Mouse (Mus musculus) C2C12 (cell line): ENCODE data around the gene Mbd4.

Experiments used
- CEBPB ChIP-seq: IDR thresholded peaks from one replicate; pipeline ENCODE4 v1.6.1; 2011; ENCODE audit warnings: low read depth, mild to moderate bottlenecking, control low read depth, moderate library complexity
- CTCF ChIP-seq: IDR thresholded peaks from one replicate; pipeline ENCODE4 v1.5.1; 2011; ENCODE audit not compliant: control insufficient read depth, insufficient read depth, insufficient read length
- FOSL1 ChIP-seq: IDR thresholded peaks from one replicate; pipeline ENCODE4 v1.8.0; 2011; ENCODE audit warnings: mild to moderate bottlenecking, low read length; ENCODE audit not compliant: poor library complexity, insufficient read depth, severe bottlenecking
- MAX ChIP-seq: IDR thresholded peaks from one replicate; pipeline ENCODE4 v1.6.1; 2011; ENCODE audit warnings: mild to moderate bottlenecking, control low read depth
- MYOD1 ChIP-seq: IDR thresholded peaks from one replicate; pipeline ENCODE4 v1.6.1; 2011; ENCODE audit warnings: low read depth; ENCODE audit not compliant: control insufficient read depth, insufficient read length
- USF1 ChIP-seq: IDR thresholded peaks from one replicate; pipeline ENCODE4 v1.6.1; 2011; ENCODE audit warnings: low read depth, mild to moderate bottlenecking, control low read depth, moderate library complexity

DNA sequence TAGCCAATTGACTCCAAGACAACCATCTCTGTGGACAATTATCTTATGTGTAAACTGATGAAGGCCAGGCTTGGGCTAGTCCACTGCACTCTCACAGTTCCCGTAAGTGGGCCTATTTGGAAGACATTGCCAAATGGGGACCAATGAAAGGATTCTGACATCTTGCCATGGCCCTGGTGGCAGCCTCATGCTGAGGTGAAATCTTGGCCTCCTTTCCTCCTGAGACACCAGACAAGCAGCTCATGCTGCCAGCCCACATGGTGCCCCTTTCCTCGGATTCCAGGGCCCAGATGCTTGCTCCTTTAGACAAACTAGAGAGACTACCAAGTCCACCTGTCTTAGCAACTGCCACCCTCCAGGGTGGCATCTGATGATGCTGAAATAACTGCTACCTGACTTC lies 35.0 kb downstream of the Mbd4 start:
- no peak for TF ChIP-seq CTCF
- no peak for TF ChIP-seq FOSL1
- no peak for TF ChIP-seq USF1
- no peak for TF ChIP-seq MYOD1
- no peak for TF ChIP-seq MAX
- TF ChIP-seq CEBPB = no peak
